Mouse (Mus musculus) cortical plate, adult 2 months (tissue): ENCODE data around the gene Hist2h2aa1.

ENCODE experiments used
- CTCF ChIP-seq: fragments of 200-500 bp; IDR thresholded peaks from 2 replicates; pipeline ENCODE4 v1.5.1; 2011; ENCODE audit warnings: mild to moderate bottlenecking, control low read depth, low read length; ENCODE audit not compliant: insufficient read depth; ENCODE audit errors: extremely low read depth
- POLR2A ChIP-seq: fragments of 200-500 bp; IDR thresholded peaks from 2 replicates; pipeline ENCODE4 v1.6.1; 2011; ENCODE audit warnings: mild to moderate bottlenecking, low read length, control low read depth; ENCODE audit not compliant: insufficient read depth; ENCODE audit errors: extremely low read depth

DNA sequence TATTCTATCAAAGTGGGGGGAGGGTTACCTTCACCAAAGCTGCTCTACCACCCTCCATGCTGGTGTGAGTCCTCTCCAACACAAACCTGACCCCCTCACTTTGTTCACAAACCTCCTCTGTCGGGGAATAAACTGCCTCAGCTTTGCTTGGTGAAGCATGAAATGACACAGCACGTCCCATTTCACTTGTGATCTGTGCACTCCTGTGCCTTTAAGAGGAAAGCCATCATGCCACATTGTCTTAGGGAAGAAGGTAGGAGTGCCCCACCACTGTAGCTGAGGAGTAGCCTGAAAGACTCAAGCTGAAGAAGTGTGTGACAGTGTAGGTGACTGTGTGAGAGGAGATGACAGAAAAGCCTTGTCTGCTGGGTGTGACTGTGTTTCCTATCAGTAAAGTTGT lies 19.9 kb upstream of the Hist2h2aa1 start:
- no peak for TF ChIP-seq CTCF
- no peak for TF ChIP-seq POLR2A
